Mouse (Mus musculus) liver, postnatal 0 days (tissue): Measurements from ENCODE around the gene Sstr5.

Source experiments
- CTCF ChIP-seq: sonication (generic); IDR thresholded peaks from 2 replicates; pipeline ENCODE4 v1.5.1; 2016; ENCODE audit warnings: antibody characterized with exemption, low read depth
- EP300 ChIP-seq: IDR thresholded peaks from 2 replicates; pipeline ENCODE4 v1.6.1; 2016; ENCODE audit warnings: antibody characterized with exemption, low read depth, mild to moderate bottlenecking

- TF ChIP-seq CTCF = no peak
- no peak for TF ChIP-seq EP300
These were observed 51.2 kb downstream of the Sstr5 start for GRCm38 (mm10) chr17:25445841-25446240.
